Mouse (Mus musculus) heart, embryonic 14.5 days (tissue): ENCODE data around the gene Glt1d1. TPM values are rescaled to one million over a fixed set of nuclear protein-coding genes. Genes with fewer than 3 reads are reported as not detected.

Source experiments
- ATAC-seq: fragments of 200-750 bp; cut with Nextera tagmentation; 2 replicates; pipeline ENCODE4 v1.8.0; 2017; ENCODE audit warnings: low read depth, moderate TSS enrichment; ENCODE audit not compliant: insufficient number of reproducible peaks, insufficient read depth, low FRiP score
- H3K27ac ChIP-seq, 2 experiments: fragments of 200-500 bp in 1 of 2; fragments of 300-500 bp in 1 of 2; sonication (generic) in 1 of 2; replicated peaks in 1 of 2; 2 replicates each; pipeline ENCODE4 v1.5.1; 2012 to 2014; ENCODE audit warnings: low read depth in 2 of 2, low read length in 2 of 2, control low read depth in 1 of 2, mild to moderate bottlenecking in 1 of 2, mixed read lengths in 1 of 2; ENCODE audit not compliant: control insufficient read depth in 1 of 2, insufficient read depth in 1 of 2
- H3K27me3 ChIP-seq: fragments of 300-500 bp; sonication (generic); 2 replicates; pipeline ENCODE4 v1.6.1; 2014; ENCODE audit warnings: mild to moderate bottlenecking, low read length, control low read depth; ENCODE audit not compliant: control insufficient read depth, insufficient read depth
- H3K36me3 ChIP-seq: fragments of 300-500 bp; sonication (generic); 2 replicates; pipeline ENCODE4 v1.6.1; 2014; ENCODE audit warnings: mild to moderate bottlenecking, control low read depth, low read length, mixed read lengths; ENCODE audit not compliant: control insufficient read depth, insufficient read depth
- H3K4me1 ChIP-seq, 2 experiments: fragments of 200-500 bp in 1 of 2; fragments of 300-500 bp in 1 of 2; sonication (generic) in 1 of 2; 2 replicates each; pipeline ENCODE4 v1.6.1; 2012 to 2014; ENCODE audit warnings: low read length in 2 of 2, control low read depth in 1 of 2, mixed read lengths in 1 of 2; ENCODE audit not compliant: control insufficient read depth in 2 of 2, insufficient read depth in 2 of 2
- H3K4me2 ChIP-seq: fragments of 300-500 bp; sonication (generic); 2 replicates; pipeline ENCODE4 v1.6.1; 2014; ENCODE audit warnings: mild to moderate bottlenecking, low read length
- H3K4me3 ChIP-seq, 2 experiments: fragments of 200-500 bp in 1 of 2; fragments of 300-500 bp in 1 of 2; sonication (generic) in 1 of 2; 2 replicates each; pipeline ENCODE4 v1.5.1; 2012 to 2014; ENCODE audit warnings: low read length in 2 of 2, mild to moderate bottlenecking in 2 of 2, control low read depth in 1 of 2, low read depth in 1 of 2, moderate library complexity in 1 of 2; ENCODE audit not compliant: control insufficient read depth in 1 of 2, insufficient read depth in 1 of 2
- H3K9ac ChIP-seq: fragments of 300-500 bp; sonication (generic); 2 replicates; pipeline ENCODE4 v1.6.1; 2014; ENCODE audit warnings: mild to moderate bottlenecking, low read length
- H3K9me3 ChIP-seq: fragments of 300-500 bp; sonication (generic); 2 replicates; pipeline ENCODE4 v1.6.1; 2016; ENCODE audit warnings: low read length, control low read depth; ENCODE audit not compliant: control insufficient read depth
- WGBS: fragments of 180-500 bp; shearing (Covaris S2); extraction: QIAGEN DNeasy Blood & Tissue Kit; methylation state at CpG from one replicate; pipeline ENCODE4 v1.1.7; 2014; 5-methylcytosine and 5-hydroxymethylcytosine counted together
- polyA plus RNA-seq: library from polyadenylated mRNA; unstranded; fragments of >200 nt; fragmentation: Nextera tagmentation; extraction: Ambion mirVana; gene quantifications from 2 replicates; pipeline ENCODE4 v1.2.1, GENCODE M21; 2014

The Glt1d1 gene
- polyA plus RNA-seq, 1 experiment from 2014 or later, result not detected

DNA sequence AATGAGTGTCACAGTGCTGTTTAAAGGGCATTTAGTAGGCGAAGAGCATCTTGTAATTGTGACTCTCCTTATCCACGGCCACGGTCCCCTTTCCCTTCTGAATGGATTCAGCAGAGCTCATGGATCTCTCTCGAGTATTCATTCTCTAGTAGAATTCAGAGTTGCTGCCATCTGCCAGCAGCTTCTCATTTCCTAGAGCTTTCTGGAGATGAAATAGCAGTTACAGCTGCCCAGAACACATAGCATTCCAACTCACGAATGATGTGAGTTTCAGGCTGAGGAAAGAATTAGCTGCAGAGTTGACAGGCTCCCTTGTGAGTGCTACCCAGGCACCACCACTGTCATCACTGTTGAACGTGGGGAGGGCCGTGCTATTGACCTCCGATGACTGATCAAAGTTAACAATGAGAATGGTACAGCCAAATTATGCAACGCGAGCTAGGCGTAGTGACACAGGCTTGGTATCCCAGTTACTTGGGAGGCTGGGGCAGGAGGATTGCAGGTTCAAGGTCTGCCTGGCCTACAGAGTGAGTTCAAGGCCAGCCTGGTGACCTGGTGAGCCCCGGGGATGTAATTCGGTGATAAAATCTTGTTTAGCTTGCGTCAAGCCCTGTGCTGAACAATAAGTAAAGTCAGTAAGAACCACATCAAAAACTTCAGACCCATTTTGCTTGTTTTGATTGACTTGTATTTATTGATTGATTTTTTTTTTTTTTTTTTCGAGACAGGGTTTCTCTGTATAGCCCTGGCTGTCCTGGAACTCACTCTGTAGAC lies 9.3 kb downstream of the Glt1d1 start:
- H3K36me3 ChIP-seq, result no peaks in the 10 kb centered on the region
- H3K4me1 ChIP-seq, result no peaks in the 10 kb centered on the region
- no peak overlapping the region for H3K9ac ChIP-seq
- WGBS, result 84% methylated on average over 15 of the region's 15 CpGs
- no peaks in the 10 kb centered on the region for H3K27me3 ChIP-seq
- peaks cover 14% of the 10 kb centered on the region; the same call in 1 of the 2 replicates for H3K9me3 ChIP-seq
- no peak overlapping the region for H3K27ac ChIP-seq
- no peak overlapping the region for H3K4me2 ChIP-seq
- no peak overlapping the region for H3K4me3 ChIP-seq
- no peak for ATAC-seq

DNA sequence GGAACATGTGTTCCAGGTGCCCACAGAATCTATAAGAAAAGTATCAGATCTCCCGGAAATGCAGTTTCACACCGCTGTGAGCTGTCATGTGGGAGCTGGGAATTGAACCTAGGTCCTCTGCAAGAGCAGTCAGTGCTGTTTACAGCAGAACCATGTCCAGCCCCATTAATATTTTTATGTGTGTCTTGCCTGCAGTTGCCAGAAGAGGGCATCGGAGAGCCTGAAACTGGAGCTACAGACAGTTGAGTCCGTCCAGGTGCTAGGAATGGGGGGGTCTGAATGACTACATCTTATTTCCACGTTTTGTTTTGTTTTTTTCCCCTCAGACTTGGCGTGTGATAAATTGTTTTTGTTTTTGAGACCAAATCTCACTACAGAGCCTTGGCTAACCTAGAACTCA lies 16.0 kb downstream of the Glt1d1 start:
- no peak for ATAC-seq

DNA sequence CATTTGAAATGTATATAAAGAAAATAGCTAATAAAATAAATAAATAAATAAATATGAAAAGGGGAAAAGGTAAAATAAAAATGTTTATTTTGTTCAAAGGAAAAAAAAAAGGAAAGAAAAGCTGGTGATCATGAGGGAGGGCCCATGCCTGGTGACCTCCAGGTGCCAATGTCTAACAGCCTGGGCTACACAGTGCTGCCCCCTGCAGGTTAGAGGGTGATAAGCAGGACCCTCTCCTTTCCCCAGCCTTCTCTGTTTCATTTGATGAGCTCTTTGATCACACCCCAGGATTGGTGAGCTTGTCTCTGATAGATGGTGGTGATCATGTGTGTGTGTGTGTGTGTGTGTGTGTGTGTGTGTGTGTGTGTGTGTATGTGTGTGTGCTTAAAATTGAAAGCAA lies 17.0 kb downstream of the Glt1d1 start:
- H3K36me3 ChIP-seq, result no peaks in the 10 kb centered on the region
- peaks cover 4% of the 10 kb centered on the region; the same call in 1 of the 2 replicates for H3K9me3 ChIP-seq
- no peaks in the 10 kb centered on the region for H3K27me3 ChIP-seq
- H3K4me3 ChIP-seq, result no peak overlapping the region
- ATAC-seq, result no peak
- no peak overlapping the region for H3K4me2 ChIP-seq
- no peak overlapping the region for H3K27ac ChIP-seq
- no peaks in the 10 kb centered on the region for H3K4me1 ChIP-seq
- no peak overlapping the region for H3K9ac ChIP-seq

More for the DNA sequence above, 16.0 kb downstream of the Glt1d1 start:
- H3K4me2 ChIP-seq, result no peak overlapping the region
- no peaks in the 10 kb centered on the region for H3K36me3 ChIP-seq
- no peaks in the 10 kb centered on the region for H3K4me1 ChIP-seq
- H3K4me3 ChIP-seq, result no peak overlapping the region
- 68% methylated on average over 6 of the region's 6 CpGs for WGBS
- no peak overlapping the region for H3K27ac ChIP-seq
- H3K9me3 ChIP-seq, result peaks cover 7% of the 10 kb centered on the region; the same call in 1 of the 2 replicates
- H3K27me3 ChIP-seq, result no peaks in the 10 kb centered on the region
- H3K9ac ChIP-seq, result no peak overlapping the region

DNA sequence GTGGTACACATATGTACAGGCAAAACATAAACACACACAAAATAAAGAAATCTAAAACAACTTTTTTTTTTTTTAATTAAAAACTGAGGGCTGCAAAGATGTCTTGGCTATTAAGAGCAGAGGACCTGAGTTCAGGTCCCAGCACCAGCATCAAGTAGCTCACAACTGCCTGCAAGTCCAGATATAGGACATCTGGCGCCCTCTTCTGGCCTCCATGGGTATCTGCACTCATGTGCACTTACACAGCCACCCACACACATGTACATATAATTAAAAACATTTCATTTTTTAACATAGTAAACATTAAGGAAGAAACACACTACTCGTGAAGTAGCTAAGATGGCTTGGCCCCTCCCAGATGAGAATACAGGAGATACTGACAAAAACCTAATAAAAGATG lies 26.2 kb downstream of the Glt1d1 start:
- no peak overlapping the region for H3K4me3 ChIP-seq
- H3K27ac ChIP-seq, result no peak overlapping the region
- H3K9ac ChIP-seq, result no peak overlapping the region
- H3K9me3 ChIP-seq, result peaks cover 8% of the 10 kb centered on the region
- no peaks in the 10 kb centered on the region for H3K27me3 ChIP-seq
- ATAC-seq, result no peak
- 68% methylated on average over 2 of the region's 2 CpGs for WGBS
- H3K4me1 ChIP-seq, result no peaks in the 10 kb centered on the region
- H3K4me2 ChIP-seq, result no peak overlapping the region
- H3K36me3 ChIP-seq, result no peaks in the 10 kb centered on the region

DNA sequence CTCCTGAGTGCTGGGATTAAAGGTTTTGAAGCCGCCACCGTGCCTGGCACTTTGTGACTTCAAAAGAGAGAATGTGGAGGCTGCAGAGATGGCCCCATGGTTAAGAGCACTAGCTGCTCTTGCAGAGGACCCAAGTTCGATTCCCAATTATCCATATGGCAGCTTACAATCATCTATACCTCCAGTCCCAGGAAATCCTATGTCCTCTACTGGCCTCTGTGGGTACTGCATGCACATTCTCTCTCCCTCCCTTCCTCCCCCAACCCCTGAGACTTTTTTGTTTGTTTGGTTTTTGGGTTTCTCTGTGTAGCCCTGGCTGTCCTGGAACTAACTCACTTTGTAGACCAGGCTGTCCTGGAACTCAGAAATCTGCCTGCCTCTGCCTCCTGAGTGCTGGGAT lies 27.2 kb downstream of the Glt1d1 start:
- H3K9ac ChIP-seq, result no peak overlapping the region
- H3K27ac ChIP-seq, result no peak overlapping the region
- no peak overlapping the region for H3K4me3 ChIP-seq
- ATAC-seq, result no peak
- no peaks in the 10 kb centered on the region for H3K27me3 ChIP-seq
- peaks cover 8% of the 10 kb centered on the region for H3K9me3 ChIP-seq
- no peak overlapping the region for H3K4me2 ChIP-seq
- H3K4me1 ChIP-seq, result no peaks in the 10 kb centered on the region
- WGBS, result 66% methylated on average over 3 of the region's 3 CpGs
- no peaks in the 10 kb centered on the region for H3K36me3 ChIP-seq

DNA sequence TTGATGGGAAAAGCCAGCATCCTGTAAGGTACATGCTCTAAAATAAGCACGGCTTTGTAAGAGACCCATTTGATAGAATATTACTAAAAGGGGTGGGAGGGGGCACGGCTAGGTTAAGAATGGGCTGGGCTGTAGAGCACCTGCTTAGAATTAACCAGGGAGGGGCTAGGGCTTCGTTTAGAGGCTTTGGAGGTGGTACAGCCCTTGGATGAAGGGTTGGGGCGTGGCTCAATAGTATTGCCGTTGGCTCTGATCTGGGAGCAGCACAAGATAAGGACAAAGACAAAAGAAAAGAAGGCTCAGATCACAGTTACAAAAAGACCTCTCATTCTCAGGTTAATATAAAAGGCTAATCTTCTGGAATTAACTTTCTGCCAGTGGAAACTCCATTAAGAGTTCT lies 28.2 kb downstream of the Glt1d1 start:
- Histone ChIP-seq H3K9me3 (peaks cover 8% of the 10 kb centered on the region), H3K4me1 (no peaks in the 10 kb centered on the region), H3K9ac (no peak overlapping the region), H3K36me3 (no peaks in the 10 kb centered on the region), H3K27me3 (no peaks in the 10 kb centered on the region), H3K27ac (no peak overlapping the region), H3K4me2 (no peak overlapping the region), H3K4me3 (no peak overlapping the region)
- no peak for ATAC-seq
- WGBS, result 67% methylated on average over 5 of the region's 5 CpGs

DNA sequence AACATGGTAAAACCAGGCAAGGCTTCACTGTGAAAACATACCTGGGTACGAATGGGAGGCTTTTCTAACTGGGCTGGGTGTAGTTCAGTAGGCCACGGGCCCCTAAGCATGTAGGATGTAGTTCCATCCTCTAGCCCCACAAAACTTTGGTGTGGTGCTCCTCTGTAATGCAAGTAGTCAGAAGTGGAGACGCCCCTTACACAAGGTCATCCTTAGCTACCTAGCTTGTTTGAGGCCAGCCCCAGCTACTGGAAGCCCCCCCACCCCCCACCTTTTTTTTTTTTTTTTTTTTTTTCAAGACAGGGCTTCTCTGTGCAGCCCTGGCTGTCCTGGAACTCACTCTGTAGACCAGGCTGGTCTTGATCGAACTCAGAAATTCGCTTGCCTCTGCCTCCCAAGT lies 28.9 kb downstream of the Glt1d1 start:
- 79% methylated on average over 5 of the region's 5 CpGs for WGBS
- Histone ChIP-seq H3K9ac (no peak overlapping the region), H3K9me3 (peaks cover 8% of the 10 kb centered on the region), H3K4me3 (no peak overlapping the region), H3K4me2 (no peak overlapping the region), H3K27me3 (no peaks in the 10 kb centered on the region), H3K4me1 (no peaks in the 10 kb centered on the region), H3K36me3 (no peaks in the 10 kb centered on the region), H3K27ac (no peak overlapping the region)
- no peak for ATAC-seq

DNA sequence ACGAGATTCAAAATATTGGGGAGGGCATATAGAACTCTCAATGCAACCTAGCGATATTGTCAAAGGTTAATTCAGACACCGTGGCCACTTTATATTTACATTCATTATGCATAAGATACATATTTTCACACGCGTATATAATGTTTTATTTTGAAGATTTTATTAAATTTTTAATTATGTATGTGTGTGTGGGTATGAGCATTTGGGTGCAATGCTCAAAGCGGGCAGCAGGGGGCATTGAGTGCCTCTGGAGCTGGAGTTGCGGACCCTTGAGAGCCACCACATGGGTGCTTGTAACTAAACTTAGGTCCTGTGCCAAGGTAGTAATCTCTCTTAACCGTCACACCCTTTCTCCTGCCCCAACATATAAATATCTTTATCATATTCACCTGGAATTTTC lies 41.9 kb downstream of the Glt1d1 start:
- H3K4me1 ChIP-seq, result no peaks in the 10 kb centered on the region
- no peaks in the 10 kb centered on the region for H3K27me3 ChIP-seq
- no peak overlapping the region for H3K4me2 ChIP-seq
- H3K27ac ChIP-seq, result no peak overlapping the region
- H3K36me3 ChIP-seq, result no peaks in the 10 kb centered on the region
- H3K9ac ChIP-seq, result no peak overlapping the region
- WGBS, result 85% methylated on average over 8 of the region's 8 CpGs
- H3K9me3 ChIP-seq, result peaks cover 6% of the 10 kb centered on the region; the same call in 1 of the 2 replicates
- H3K4me3 ChIP-seq, result no peak overlapping the region
- no peak for ATAC-seq
